ENCODE assay signal across 9 mouse cellular contexts in genomic region chr12:24830086-24830485, GRCm38 (mm10). TPM values are rescaled to one million over a fixed set of nuclear protein-coding genes. Genes with fewer than 3 reads are reported as not detected.
DNase-seq lines count a peak whose midpoint lies in the region; ATAC-seq lines count a peak whose summit lies in the region.
"Had no signal": no experiment of that assay in that cellular context is flagged by ENCODE, and none has a peak within 500 bp of the region (broad histone marks: within the 10 kb centered on the region; RNA-seq: fewer than 3 reads in every experiment).

No protein-coding gene starts in this region.

- H3K27ac ChIP-seq in limb, embryonic 15.5 days = peak overlapping the region; percentile 96; the same call in 1 of the 2 replicates
- H3K27ac ChIP-seq: macrophage had no signal

- ATAC-seq in limb, embryonic 15.5 days (ENCODE audit: insufficient number of reproducible peaks, low FRiP score, low TSS enrichment, low read depth) = no peak
- ATAC-seq in erythroblast, adult 5-6 weeks (replicated peaks; ENCODE audit: low FRiP score, poor library complexity, severe bottlenecking) = no peak

- H3K9me3 ChIP-seq in limb, embryonic 15.5 days = no peaks in the 10 kb centered on the region

- 42% methylated on average over 1 of the region's 1 CpGs for WGBS in limb, embryonic 15.5 days

- H3K4me3 ChIP-seq in limb, embryonic 15.5 days = peak overlapping the region; percentile 90

- peaks cover 24% of the 10 kb centered on the region; the same call in 1 of the 2 replicates for H3K4me1 ChIP-seq in limb, embryonic 15.5 days

- H3K36me3 ChIP-seq in limb, embryonic 15.5 days = no peaks in the 10 kb centered on the region

- peak overlapping the region; percentile 73 for H3K4me2 ChIP-seq in limb, embryonic 15.5 days

- no peaks in the 10 kb centered on the region for H3K27me3 ChIP-seq in limb, embryonic 15.5 days

- DNase-seq in heart, adult 11 months = peak; percentile 3
- no peak for DNase-seq in heart, postnatal 14 days
- peak; percentile 38 for DNase-seq in retina, embryonic 14.5 days (ENCODE audit: low spot score)
- DNase-seq in retina, postnatal 1 day = no peak
- no peak for DNase-seq in adrenal gland, adult 8-10 months
- DNase-seq in kidney, adult 11 months = no peak

- intact Hi-C loops in heart, postnatal 14 days (cut with DNase I) = loop anchor here (5.0 kb wide), 1 partner anchor 118 kb away; no protein-coding TSS in a partner anchor

- H3K9ac ChIP-seq in limb, embryonic 15.5 days = no peak overlapping the region; the same call in 1 of the 2 replicates

RNA-seq across cellular contexts. Expression of gene Mboat2, which starts 0.6 kb away (rescaled TPM):
- 10 to 100 TPM; 12.6 to 14.6 TPM for total RNA-seq in heart, postnatal 14 days (2021)
- 122 and 127 TPM in 2 replicates for polyA plus RNA-seq in limb, embryonic 15.5 days (2015; fragmentation: Nextera tagmentation; extraction: Ambion mirVana)
- total RNA-seq in erythroblast, adult 5-6 weeks (2015; ENCODE audit: low replicate concordance) = 14.0 and 15.4 TPM in 2 replicates
- total RNA-seq in erythroblast, adult 5-6 weeks (2017; ENCODE audit: low replicate concordance) = 22.3 and 28.5 TPM in 2 replicates
- 10 to 100 TPM; 16.1 to 38.7 (median 28.7) TPM for total RNA-seq in adrenal gland, adult 8-10 months (2022)
- polyA plus RNA-seq: macrophage had no signal

Comparison
In these comparisons a context has a peak if more than half of its experiments do, and no peak if none do; other contexts are left out.
1. DNase-seq: peak in heart, adult 11 months (single experiment) and retina, embryonic 14.5 days (single experiment); none in heart, postnatal 14 days (0 of 2), retina, postnatal 1 day (single experiment), adrenal gland, adult 8-10 months (single experiment) and kidney, adult 11 months (single experiment).